Mouse (Mus musculus): ENCODE measurements around the gene Galnt9. TPM values are rescaled to one million over a fixed set of nuclear protein-coding genes. Genes with fewer than 3 reads are reported as not detected.

Galnt9 gene
- polyA plus RNA-seq, 2 experiments, result 0.03 TPM; not detected in 1

- 62% methylated on average over 10 of the region's 10 CpGs for WGBS (ENCODE audit: insufficient replicate concordance)
- H3K27me3 ChIP-seq (ENCODE audit: control insufficient read depth, insufficient read depth, low read length), result no peaks in the 10 kb centered on the region; the same call in 1 of the 2 replicates
- H3K4me1 ChIP-seq (replicated peaks; ENCODE audit: control insufficient read depth in 2 of 2, insufficient read depth in 2 of 2, low read length in 1 of 2), result no peaks in the 10 kb centered on the region
- no peaks in the 10 kb centered on the region for H3K9me3 ChIP-seq (ENCODE audit: control insufficient read depth, low read length)
- no peak overlapping the region for H3K9ac ChIP-seq (replicated peaks)
- H3K4me2 ChIP-seq (ENCODE audit: low read depth), result no peak overlapping the region
- no peak overlapping the region for H3K27ac ChIP-seq
- TF ChIP-seq EP300 (IDR thresholded peaks at IDR 0.05; ENCODE audit: low read depth) (no peak), CTCF (IDR thresholded peaks at IDR 0.05; ENCODE audit: low read depth) (no peak)
- no peak overlapping the region for H3K4me3 ChIP-seq (ENCODE audit: insufficient read depth in 1 of 2, low read depth in 2 of 2, low read length in 2 of 2)
- no peak for DNase-seq (ENCODE audit: low read depth in 3 of 3, low spot score in 3 of 3)
- H3K36me3 ChIP-seq (replicated peaks; ENCODE audit: control insufficient read depth, insufficient read depth, low read depth), result no peaks in the 10 kb centered on the region
- no peak for ATAC-seq (ENCODE audit: insufficient read depth)
Observed at GRCm38 (mm10) chr5:110627351-110627750, 83.2 kb downstream of the Galnt9 start.

- Histone ChIP-seq H3K4me1 (replicated peaks; ENCODE audit: control insufficient read depth in 2 of 2, insufficient read depth in 2 of 2, low read length in 1 of 2) (no peaks in the 10 kb centered on the region), H3K27ac (no peak overlapping the region), H3K36me3 (replicated peaks; ENCODE audit: control insufficient read depth, insufficient read depth, low read depth) (no peaks in the 10 kb centered on the region), H3K4me3 (ENCODE audit: insufficient read depth in 1 of 2, low read depth in 2 of 2, low read length in 2 of 2) (no peak overlapping the region), H3K9ac (replicated peaks) (no peak overlapping the region), H3K4me2 (ENCODE audit: low read depth) (no peak overlapping the region), H3K9me3 (ENCODE audit: control insufficient read depth, low read length) (no peaks in the 10 kb centered on the region), H3K27me3 (ENCODE audit: control insufficient read depth, insufficient read depth, low read length) (no peaks in the 10 kb centered on the region; the same call in 1 of the 2 replicates)
- TF ChIP-seq CTCF (IDR thresholded peaks at IDR 0.05; ENCODE audit: low read depth) (no peak), EP300 (IDR thresholded peaks at IDR 0.05; ENCODE audit: low read depth) (no peak)
- ATAC-seq (ENCODE audit: insufficient read depth), result no peak
- WGBS (ENCODE audit: insufficient replicate concordance), result 27% methylated on average over 19 of the region's 19 CpGs
- DNase-seq (ENCODE audit: low read depth in 3 of 3, low spot score in 3 of 3), result no peak
Observed at GRCm38 (mm10) chr5:110628156-110628555, 84.0 kb downstream of the Galnt9 start.

GRCm38 (mm10) chr5:110629525-110630120 is 85.5 kb downstream of the Galnt9 start:
- no peak for TF ChIP-seq EP300 (IDR thresholded peaks at IDR 0.05; ENCODE audit: low read depth)
- no peak for TF ChIP-seq CTCF (IDR thresholded peaks at IDR 0.05; ENCODE audit: low read depth)
- WGBS (ENCODE audit: insufficient replicate concordance), result 55% methylated on average over 2 of the region's 2 CpGs
- Histone ChIP-seq H3K4me1 (replicated peaks; ENCODE audit: control insufficient read depth in 2 of 2, insufficient read depth in 2 of 2, low read length in 1 of 2) (no peaks in the 10 kb centered on the region), H3K27me3 (ENCODE audit: control insufficient read depth, insufficient read depth, low read length) (no peaks in the 10 kb centered on the region; the same call in 1 of the 2 replicates), H3K4me3 (ENCODE audit: insufficient read depth in 1 of 2, low read depth in 2 of 2, low read length in 2 of 2) (no peak overlapping the region), H3K9ac (replicated peaks) (no peak overlapping the region), H3K36me3 (replicated peaks; ENCODE audit: control insufficient read depth, insufficient read depth, low read depth) (no peaks in the 10 kb centered on the region), H3K9me3 (ENCODE audit: control insufficient read depth, low read length) (no peaks in the 10 kb centered on the region), H3K4me2 (ENCODE audit: low read depth) (no peak overlapping the region), H3K27ac (no peak overlapping the region)
- DNase-seq (ENCODE audit: low read depth in 3 of 3, low spot score in 3 of 3), result no peak
- ATAC-seq (ENCODE audit: insufficient read depth), result no peak

GRCm38 (mm10) chr5:110635951-110636707 is 92.0 kb downstream of the Galnt9 start:
- no peak overlapping the region for H3K4me2 ChIP-seq (ENCODE audit: low read depth)
- WGBS (ENCODE audit: insufficient replicate concordance), result 31% methylated on average over 6 of the region's 6 CpGs
- no peak overlapping the region for H3K9ac ChIP-seq (replicated peaks)
- no peaks in the 10 kb centered on the region for H3K4me1 ChIP-seq (replicated peaks; ENCODE audit: control insufficient read depth in 2 of 2, insufficient read depth in 2 of 2, low read length in 1 of 2)
- ATAC-seq (ENCODE audit: insufficient read depth) (no peak), DNase-seq (ENCODE audit: low read depth in 3 of 3, low spot score in 3 of 3) (peak in 1 of 3 experiments; percentile 10)
- no peaks in the 10 kb centered on the region for H3K36me3 ChIP-seq (replicated peaks; ENCODE audit: control insufficient read depth, insufficient read depth, low read depth)
- H3K4me3 ChIP-seq (ENCODE audit: insufficient read depth in 1 of 2, low read depth in 2 of 2, low read length in 2 of 2), result no peak overlapping the region
- no peak overlapping the region for H3K27ac ChIP-seq
- H3K27me3 ChIP-seq (ENCODE audit: control insufficient read depth, insufficient read depth, low read length), result no peaks in the 10 kb centered on the region
- H3K9me3 ChIP-seq (ENCODE audit: control insufficient read depth, low read length), result no peaks in the 10 kb centered on the region
- no peak for TF ChIP-seq EP300 (IDR thresholded peaks at IDR 0.05; ENCODE audit: low read depth)
- peak; percentile 59 for TF ChIP-seq CTCF (IDR thresholded peaks at IDR 0.05; ENCODE audit: low read depth)

GRCm38 (mm10) chr5:110638306-110639074 is 94.3 kb downstream of the Galnt9 start:
- Histone ChIP-seq H3K36me3 (replicated peaks; ENCODE audit: control insufficient read depth, insufficient read depth, low read depth) (no peaks in the 10 kb centered on the region), H3K4me3 (ENCODE audit: insufficient read depth in 1 of 2, low read depth in 2 of 2, low read length in 2 of 2) (no peak overlapping the region), H3K4me1 (replicated peaks; ENCODE audit: control insufficient read depth in 2 of 2, insufficient read depth in 2 of 2, low read length in 1 of 2) (no peaks in the 10 kb centered on the region), H3K27me3 (ENCODE audit: control insufficient read depth, insufficient read depth, low read length) (no peaks in the 10 kb centered on the region), H3K27ac (no peak overlapping the region), H3K4me2 (ENCODE audit: low read depth) (no peak overlapping the region), H3K9ac (replicated peaks) (no peak overlapping the region), H3K9me3 (ENCODE audit: control insufficient read depth, low read length) (no peaks in the 10 kb centered on the region)
- 63% methylated on average over 7 of the region's 7 CpGs for WGBS (ENCODE audit: insufficient replicate concordance)
- ATAC-seq (ENCODE audit: insufficient read depth) (no peak), DNase-seq (ENCODE audit: low read depth in 3 of 3, low spot score in 3 of 3) (no peak)
- TF ChIP-seq CTCF (IDR thresholded peaks at IDR 0.05; ENCODE audit: low read depth) (no peak), EP300 (IDR thresholded peaks at IDR 0.05; ENCODE audit: low read depth) (no peak)
